Mouse (Mus musculus) embryonic facial prominence, embryonic 10.5 days (tissue): ENCODE measurements around the gene Glrp1. TPM values are rescaled to one million over a fixed set of nuclear protein-coding genes. Genes with fewer than 3 reads are reported as not detected.
A peak's percentile ranks its signal among the peaks of the same experiment; 100 is the strongest.

Source experiments
- DNase-seq: peaks from one replicate; pipeline ENCODE4 v3.0.0-alpha.2; 2017; ENCODE audit warnings: low spot score
- H3K27ac ChIP-seq: fragments of 300-500 bp; sonication (generic); replicated peaks from 2 replicates; pipeline ENCODE4 v1.5.1; 2016; ENCODE audit warnings: mild to moderate bottlenecking
- H3K27me3 ChIP-seq: fragments of 300-500 bp; sonication (generic); replicated peaks from 2 replicates; pipeline ENCODE4 v1.6.1; 2016; ENCODE audit warnings: low read depth, mild to moderate bottlenecking; ENCODE audit not compliant: poor library complexity, severe bottlenecking
- H3K36me3 ChIP-seq: fragments of 300-500 bp; sonication (generic); replicated peaks from 2 replicates; pipeline ENCODE4 v1.6.1; 2016; ENCODE audit warnings: mild to moderate bottlenecking, moderate library complexity
- H3K4me1 ChIP-seq: fragments of 300-500 bp; sonication (generic); 2 replicates; pipeline ENCODE4 v1.6.1; 2016
- H3K4me3 ChIP-seq: fragments of 300-500 bp; sonication (generic); 2 replicates; pipeline ENCODE4 v1.5.1; 2016; ENCODE audit warnings: mild to moderate bottlenecking, moderate library complexity
- H3K9me3 ChIP-seq: fragments of 300-500 bp; sonication (generic); 2 replicates; pipeline ENCODE4 v1.6.1; 2016; ENCODE audit warnings: mild to moderate bottlenecking
- WGBS: fragments of 180-500 bp; shearing (Covaris S2); methylation state at CpG from one replicate; pipeline ENCODE4 v1.1.7; 2016; 5-methylcytosine and 5-hydroxymethylcytosine counted together
- polyA plus RNA-seq: library from polyadenylated mRNA; unstranded; fragments of >200 nt; fragmentation: Nextera tagmentation; extraction: Ambion mirVana; gene quantifications from 2 replicates; pipeline ENCODE4 v1.2.1, GENCODE M21; 2016

Glrp1 gene
- polyA plus RNA-seq, 1 experiment from 2014 or later: 0.12 TPM

DNA sequence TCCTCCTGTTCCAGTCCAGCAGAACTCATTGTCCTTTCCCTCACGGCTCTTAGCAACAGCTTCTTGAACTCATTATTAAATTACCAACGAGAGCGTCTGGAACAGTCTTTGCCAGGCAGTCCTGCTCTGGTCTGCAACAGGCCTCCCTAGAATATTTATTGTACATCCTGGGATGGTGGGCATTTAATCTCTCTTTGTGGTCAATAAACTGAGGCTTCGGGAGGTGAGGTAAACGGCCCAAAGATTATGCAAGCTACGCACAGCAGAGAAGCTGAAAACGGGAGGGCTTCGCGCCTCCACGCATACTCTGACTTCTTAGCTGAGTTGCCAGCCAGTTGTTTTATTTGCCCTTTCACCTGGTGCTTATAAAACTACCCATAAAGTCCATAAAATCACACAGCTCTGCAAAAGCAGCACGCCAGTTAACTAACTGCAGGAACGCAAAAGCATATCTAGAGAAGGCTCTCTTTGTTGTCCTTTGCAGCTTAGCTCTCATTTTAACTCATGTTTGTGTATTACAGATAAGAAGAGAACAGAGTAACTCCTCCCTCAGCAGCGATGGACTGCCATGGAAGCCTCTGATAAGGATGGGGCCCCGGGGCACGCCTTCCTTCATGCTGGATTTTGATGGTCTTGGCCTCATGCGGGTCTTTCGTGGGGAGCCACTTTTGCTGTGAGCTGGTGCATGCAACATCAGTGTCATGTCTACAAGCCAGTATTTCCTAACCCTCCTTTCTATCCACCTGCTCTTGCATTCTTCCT lies 18.1 kb downstream of the Glrp1 start:
- H3K27me3 ChIP-seq: no peaks in the 10 kb centered on the region
- DNase-seq: no peak
- no peaks in the 10 kb centered on the region for H3K36me3 ChIP-seq
- H3K9me3 ChIP-seq: no peaks in the 10 kb centered on the region
- H3K4me3 ChIP-seq: no peak overlapping the region
- WGBS: 81% methylated on average over 17 of the region's 17 CpGs
- H3K27ac ChIP-seq: no peak overlapping the region
- peaks cover 7% of the 10 kb centered on the region for H3K4me1 ChIP-seq

DNA sequence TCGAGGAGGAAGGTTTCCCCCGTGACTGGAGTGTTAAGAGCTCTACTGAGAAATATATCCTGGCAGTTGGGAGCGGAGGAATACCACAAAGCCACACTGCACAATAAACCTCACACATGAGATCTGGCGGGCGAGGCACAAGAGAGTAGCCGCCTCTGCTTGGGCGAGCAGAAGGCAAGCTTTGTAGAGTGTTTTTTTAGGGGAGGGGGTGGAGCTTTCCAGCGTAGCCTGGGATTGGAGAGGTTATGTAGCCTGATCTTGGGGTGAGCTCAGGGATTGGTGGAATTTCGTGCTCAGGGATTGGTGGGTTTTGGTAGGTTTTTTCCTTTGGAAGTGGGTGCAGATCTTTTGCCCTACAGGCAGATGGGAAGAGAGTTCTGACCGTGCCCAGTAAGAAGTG lies 19.7 kb downstream of the Glrp1 start:
- H3K4me1 ChIP-seq: peaks cover 13% of the 10 kb centered on the region
- H3K36me3 ChIP-seq: no peaks in the 10 kb centered on the region
- no peak overlapping the region for H3K4me3 ChIP-seq
- DNase-seq: no peak
- H3K27me3 ChIP-seq: no peaks in the 10 kb centered on the region
- 89% methylated on average over 10 of the region's 10 CpGs for WGBS
- H3K27ac ChIP-seq: no peak overlapping the region
- H3K9me3 ChIP-seq: no peaks in the 10 kb centered on the region

DNA sequence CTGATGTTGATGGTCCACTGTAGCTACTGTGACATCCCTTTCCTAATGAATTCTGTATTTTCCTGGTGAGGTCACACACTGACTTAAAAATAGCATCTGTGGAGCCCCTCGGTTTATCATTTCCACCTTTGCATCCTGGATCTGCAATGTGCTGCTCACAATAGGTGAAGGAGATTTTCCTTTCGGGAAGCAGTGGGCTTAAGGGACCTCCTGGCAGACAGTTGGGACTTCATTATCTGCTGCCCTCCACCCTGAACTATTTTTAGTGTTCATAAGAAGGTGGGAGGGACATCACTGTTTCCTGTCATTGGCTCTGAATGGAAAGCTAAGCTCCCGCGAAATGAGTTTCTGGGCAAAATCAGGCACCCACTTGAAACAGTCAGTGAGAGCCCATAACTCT lies 20.9 kb downstream of the Glrp1 start:
- H3K27ac ChIP-seq: no peak overlapping the region

DNA sequence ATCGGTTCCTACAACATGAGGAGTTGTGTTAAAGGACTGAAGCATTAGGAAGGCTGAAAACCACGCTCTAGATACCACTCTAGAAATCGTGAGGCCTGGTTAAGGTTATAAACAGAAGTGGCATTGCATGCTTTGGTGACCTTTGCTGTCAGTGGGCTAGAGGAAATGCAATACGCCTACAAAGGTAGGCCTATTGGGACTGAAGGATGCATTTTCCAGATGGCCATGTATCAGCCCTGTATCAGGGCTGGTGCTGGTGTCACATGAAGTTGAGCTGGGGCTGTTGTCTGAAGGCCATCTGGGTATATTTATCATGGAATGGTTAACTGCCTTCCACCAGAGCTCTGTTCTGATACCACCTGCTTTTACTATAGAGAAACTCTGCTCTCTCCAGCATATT lies 23.5 kb downstream of the Glrp1 start:
- H3K27me3 ChIP-seq: peaks cover 2% of the 10 kb centered on the region; the same call in 1 of the 2 replicates
- DNase-seq: no peak
- H3K4me3 ChIP-seq: no peak overlapping the region
- no peak overlapping the region for H3K27ac ChIP-seq
- peaks cover 13% of the 10 kb centered on the region for H3K4me1 ChIP-seq
- H3K36me3 ChIP-seq: no peaks in the 10 kb centered on the region
- no peaks in the 10 kb centered on the region for H3K9me3 ChIP-seq
- 74% methylated on average over 4 of the region's 4 CpGs for WGBS

More for the DNA sequence above, 20.9 kb downstream of the Glrp1 start:
- Histone ChIP-seq H3K9me3 (no peaks in the 10 kb centered on the region), H3K4me3 (no peak overlapping the region), H3K36me3 (no peaks in the 10 kb centered on the region), H3K27me3 (no peaks in the 10 kb centered on the region), H3K4me1 (peaks cover 13% of the 10 kb centered on the region)
- 78% methylated on average over 4 of the region's 4 CpGs for WGBS
- no peak for DNase-seq

DNA sequence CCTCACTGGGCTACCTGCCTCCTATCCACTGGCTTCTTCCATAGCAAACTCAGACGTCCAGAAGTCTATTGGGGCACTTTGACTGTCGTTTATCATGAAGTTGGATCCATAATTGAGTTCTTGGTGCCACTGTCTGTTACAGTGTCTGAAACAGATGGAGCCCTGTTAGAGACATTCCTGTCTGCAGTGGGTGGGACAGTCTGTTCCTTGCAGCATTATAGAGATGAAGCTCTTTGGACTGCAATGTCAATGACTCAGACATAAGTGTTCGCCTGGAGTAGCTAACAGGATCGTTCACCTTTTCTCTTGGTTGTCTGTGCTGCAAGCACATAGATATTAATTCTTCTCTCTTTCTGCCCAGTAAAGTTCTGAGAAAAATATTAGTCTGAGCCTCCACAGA lies 25.8 kb downstream of the Glrp1 start:
- WGBS: 89% methylated on average over 4 of the region's 4 CpGs
- H3K4me3 ChIP-seq: no peak overlapping the region

DNA sequence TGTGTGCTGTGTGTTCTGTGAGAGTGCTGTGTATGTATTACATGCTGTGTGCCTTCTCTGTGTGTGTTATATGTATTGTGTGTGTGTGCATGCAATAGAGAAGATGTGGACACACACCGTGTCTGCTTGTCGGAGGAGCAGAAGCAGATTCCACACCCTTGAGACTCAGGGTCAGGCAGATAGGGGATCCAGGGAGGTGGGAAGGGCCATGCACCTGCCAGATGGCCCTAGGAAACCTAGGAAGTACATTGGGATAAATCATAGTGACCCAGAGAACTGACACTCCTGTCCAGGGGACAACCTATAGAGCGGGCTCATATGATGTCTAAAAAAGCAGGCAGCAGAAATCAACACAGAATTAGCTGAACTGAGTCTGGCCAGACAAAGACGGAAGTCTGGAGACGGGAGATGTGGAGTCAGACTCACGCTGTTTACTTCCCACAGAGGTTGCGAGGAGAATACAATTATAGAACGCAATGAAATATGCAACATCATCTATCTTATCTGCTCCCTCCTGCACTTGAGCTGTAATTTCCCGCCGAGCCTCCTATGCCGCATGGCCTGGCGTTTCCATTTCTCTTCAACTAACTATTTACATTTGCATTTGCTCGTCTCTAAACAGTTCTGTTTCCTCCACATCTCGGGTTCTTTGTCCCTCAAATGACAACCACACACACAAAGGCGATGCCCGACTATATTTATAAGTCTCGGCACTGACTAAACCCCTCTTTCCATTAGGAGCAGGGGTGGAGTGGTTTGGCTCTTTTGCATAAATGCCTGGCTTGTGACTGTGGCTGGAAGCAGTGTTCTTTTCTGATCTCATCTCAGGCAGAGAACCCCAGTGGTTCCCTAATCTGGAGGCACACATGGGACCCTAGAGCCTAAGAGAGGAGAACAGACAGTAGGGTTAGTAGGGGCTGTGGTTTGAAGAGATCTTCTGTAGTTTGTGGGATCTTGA lies 27.4 kb downstream of the Glrp1 start:
- Histone ChIP-seq H3K9me3 (no peaks in the 10 kb centered on the region), H3K27ac (no peak overlapping the region; the same call in 1 of the 2 replicates), H3K36me3 (no peaks in the 10 kb centered on the region), H3K4me1 (peaks cover 12% of the 10 kb centered on the region), H3K27me3 (peaks cover 6% of the 10 kb centered on the region; the same call in 1 of the 2 replicates), H3K4me3 (no peak overlapping the region)
- DNase-seq: no peak
- 86% methylated on average over 17 of the region's 17 CpGs for WGBS

More for the DNA sequence above, 25.8 kb downstream of the Glrp1 start:
- DNase-seq: no peak
- peaks cover 6% of the 10 kb centered on the region; the same call in 1 of the 2 replicates for H3K27me3 ChIP-seq
- H3K36me3 ChIP-seq: no peaks in the 10 kb centered on the region
- no peaks in the 10 kb centered on the region for H3K9me3 ChIP-seq
- H3K4me1 ChIP-seq: peaks cover 13% of the 10 kb centered on the region
- H3K27ac ChIP-seq: no peak overlapping the region

DNA sequence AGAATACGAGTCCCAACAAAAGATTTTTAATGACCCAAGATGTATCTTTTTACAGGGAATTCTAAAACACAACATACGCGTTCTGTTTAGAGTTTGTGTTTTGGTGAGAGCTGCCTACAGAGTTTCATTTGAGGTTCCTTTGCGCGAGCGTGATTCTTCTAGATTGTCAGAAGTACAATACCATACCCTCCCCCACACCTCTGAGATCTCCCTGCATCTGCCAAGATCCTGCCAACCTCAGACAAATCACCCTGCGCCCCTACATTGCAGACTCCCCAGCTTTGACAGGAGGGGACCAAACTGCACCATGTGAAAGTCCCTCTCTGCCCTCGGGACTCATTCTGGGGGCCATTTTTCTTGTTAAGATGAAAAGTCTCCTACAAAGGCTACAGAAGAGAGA lies 29.3 kb downstream of the Glrp1 start:
- Histone ChIP-seq H3K4me1 (peaks cover 11% of the 10 kb centered on the region), H3K27me3 (peaks cover 6% of the 10 kb centered on the region; the same call in 1 of the 2 replicates), H3K4me3 (no peak overlapping the region), H3K36me3 (no peaks in the 10 kb centered on the region), H3K27ac (no peak overlapping the region), H3K9me3 (no peaks in the 10 kb centered on the region)
- no peak for DNase-seq
- 85% methylated on average over 8 of the region's 8 CpGs for WGBS

DNA sequence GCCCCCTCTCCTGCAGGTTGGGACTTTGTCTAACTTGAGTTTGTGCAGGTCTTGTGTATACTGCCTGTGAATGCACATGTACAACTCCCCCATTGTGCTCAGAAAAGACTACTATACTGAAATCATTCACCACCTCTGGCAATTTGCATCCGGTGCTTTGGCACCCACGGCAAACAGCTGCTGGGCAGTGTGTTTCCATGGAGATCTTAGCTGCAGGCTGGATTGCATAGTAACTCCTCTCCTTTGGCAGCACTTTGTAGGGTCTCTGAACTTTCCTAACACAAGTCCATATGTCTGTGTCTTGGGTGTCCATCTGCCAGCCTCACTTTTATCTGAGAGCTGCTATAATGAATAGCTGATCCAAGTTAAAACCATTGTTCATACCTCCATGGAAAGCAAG lies 31.7 kb downstream of the Glrp1 start:
- DNase-seq: no peak
- no peaks in the 10 kb centered on the region for H3K36me3 ChIP-seq
- H3K27me3 ChIP-seq: peaks cover 6% of the 10 kb centered on the region; the same call in 1 of the 2 replicates
- no peak overlapping the region for H3K27ac ChIP-seq
- no peaks in the 10 kb centered on the region for H3K9me3 ChIP-seq
- 45% methylated on average over 2 of the region's 2 CpGs for WGBS
- H3K4me1 ChIP-seq: peaks cover 27% of the 10 kb centered on the region
- H3K4me3 ChIP-seq: no peak overlapping the region

DNA sequence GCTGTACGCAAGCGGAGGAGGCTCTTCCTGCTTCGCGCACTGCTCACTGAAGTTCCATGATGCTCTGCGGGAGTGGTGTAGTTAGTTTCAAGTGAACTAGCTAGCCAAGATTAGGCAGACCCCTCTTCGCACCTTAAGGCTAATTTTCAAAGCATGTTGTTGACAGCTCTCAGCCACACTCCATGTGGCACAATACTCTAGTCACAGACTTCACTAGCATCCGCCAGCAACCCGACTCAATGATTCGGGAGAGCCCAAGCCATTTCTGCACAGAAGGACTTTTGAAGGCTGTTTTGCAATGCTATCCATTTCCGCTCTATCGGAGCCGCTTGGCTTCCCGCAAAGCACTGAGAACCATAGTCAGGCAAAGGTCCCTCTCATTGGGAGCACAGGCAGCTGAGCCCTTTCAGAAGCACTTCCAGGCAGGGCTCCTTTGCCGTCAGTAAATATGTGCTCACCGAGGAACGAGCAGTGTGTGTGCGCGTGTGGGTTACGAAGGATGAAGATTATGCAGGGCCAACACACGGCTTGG lies 33.2 kb downstream of the Glrp1 start:
- 0 out of 2 replicates have a peak, but pooled peaks cover 6% of the 10 kb centered on the region for H3K27me3 ChIP-seq
- 94% methylated on average over 20 of the region's 20 CpGs for WGBS
- H3K4me1 ChIP-seq: peaks cover 31% of the 10 kb centered on the region
- no peak for DNase-seq
- no peaks in the 10 kb centered on the region for H3K9me3 ChIP-seq
- H3K36me3 ChIP-seq: no peaks in the 10 kb centered on the region
- H3K27ac ChIP-seq: no peak overlapping the region
- H3K4me3 ChIP-seq: no peak overlapping the region

DNA sequence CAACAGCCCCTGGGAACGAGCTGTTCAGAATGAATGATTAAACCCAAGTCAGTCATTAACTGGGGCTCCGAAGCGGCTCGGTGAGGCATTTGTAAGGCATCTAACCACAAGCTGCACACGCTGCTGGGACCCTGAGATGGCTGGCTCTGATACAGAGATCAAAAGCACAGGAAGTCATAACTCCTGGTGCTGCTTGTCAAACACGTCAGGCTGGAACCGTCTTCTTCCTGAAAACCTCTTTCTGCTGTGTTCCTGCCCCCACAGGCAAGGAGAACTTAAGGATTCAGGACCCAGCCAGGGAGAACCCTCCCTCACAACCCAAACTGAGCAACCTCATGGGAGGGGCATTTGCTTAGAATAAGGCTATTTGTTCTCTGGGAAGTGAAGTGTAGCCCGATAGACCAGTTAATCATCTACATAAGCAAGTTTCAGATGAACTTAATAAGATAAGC lies 34.3 kb downstream of the Glrp1 start:
- peaks cover 31% of the 10 kb centered on the region for H3K4me1 ChIP-seq
- peak; percentile 32 for DNase-seq

DNA sequence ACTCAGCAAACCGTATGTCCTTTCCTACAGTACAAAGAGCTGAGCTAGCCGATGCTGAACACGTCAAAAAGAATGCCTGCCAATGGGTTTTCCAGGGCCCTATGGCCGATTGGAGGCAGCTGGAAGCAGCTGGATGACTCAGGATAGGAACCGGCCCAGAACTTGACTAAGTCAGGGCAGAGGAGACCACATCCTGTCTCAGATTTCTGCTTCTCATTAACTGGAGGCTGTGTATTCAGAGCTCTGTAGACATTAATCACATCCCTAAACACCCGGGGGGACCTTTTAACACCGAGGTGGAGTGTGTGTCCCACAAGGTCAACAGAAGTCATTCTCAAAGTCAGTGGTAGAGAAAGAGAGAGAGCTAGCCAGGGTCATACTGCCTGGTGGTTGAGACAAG lies 35.3 kb downstream of the Glrp1 start:
- WGBS: 41% methylated on average over 7 of the region's 7 CpGs
- peak; percentile 44 for DNase-seq
- H3K4me3 ChIP-seq: no peak overlapping the region
- no peaks in the 10 kb centered on the region for H3K36me3 ChIP-seq
- H3K27me3 ChIP-seq: no peaks in the 10 kb centered on the region
- peak overlapping the region; percentile 20; the same call in 1 of the 2 replicates for H3K27ac ChIP-seq
- no peaks in the 10 kb centered on the region for H3K9me3 ChIP-seq
- H3K4me1 ChIP-seq: peaks cover 31% of the 10 kb centered on the region

More for the DNA sequence above, 34.3 kb downstream of the Glrp1 start:
- no peaks in the 10 kb centered on the region for H3K27me3 ChIP-seq
- H3K36me3 ChIP-seq: no peaks in the 10 kb centered on the region
- no peaks in the 10 kb centered on the region for H3K9me3 ChIP-seq
- 34% methylated on average over 8 of the region's 8 CpGs for WGBS
- no peak overlapping the region; the same call in 1 of the 2 replicates for H3K27ac ChIP-seq
- H3K4me3 ChIP-seq: no peak overlapping the region

DNA sequence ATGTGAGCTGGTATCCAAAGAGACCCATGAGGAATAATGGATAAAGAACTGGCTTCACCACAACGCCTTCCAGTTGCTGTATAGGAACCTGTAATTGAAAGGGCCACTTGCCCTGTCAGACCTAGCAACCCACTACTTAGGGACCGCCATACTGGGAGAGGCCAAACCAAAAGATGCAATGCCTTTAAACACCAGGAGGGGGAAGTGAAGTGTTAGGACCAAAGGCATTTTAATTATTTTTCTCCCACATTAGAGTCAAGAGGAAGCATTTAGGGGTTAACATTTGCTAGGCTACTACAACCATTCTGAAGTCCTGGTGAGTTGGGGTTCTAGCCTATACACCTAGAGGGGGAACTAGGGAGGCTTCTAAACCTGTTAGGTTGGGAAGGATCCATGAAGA lies 36.0 kb downstream of the Glrp1 start:
- Histone ChIP-seq H3K4me3 (no peak overlapping the region), H3K36me3 (no peaks in the 10 kb centered on the region), H3K4me1 (peaks cover 31% of the 10 kb centered on the region), H3K27me3 (no peaks in the 10 kb centered on the region), H3K9me3 (no peaks in the 10 kb centered on the region), H3K27ac (no peak overlapping the region; the same call in 1 of the 2 replicates)
- WGBS: 75% methylated on average over 2 of the region's 2 CpGs
- no peak for DNase-seq
